Mouse (Mus musculus) CH12F3 (cell line): ENCODE results near the gene Gmpr.

Experiments
- in situ Hi-C: fragments of 300-500 bp; cut with MboI; formaldehyde crosslinking; loops from 2 replicates; pipeline ENCODE4 v1.14.3; 2020; ENCODE audit warnings: low sequenced_read_pairs

The Gmpr gene

DNA sequence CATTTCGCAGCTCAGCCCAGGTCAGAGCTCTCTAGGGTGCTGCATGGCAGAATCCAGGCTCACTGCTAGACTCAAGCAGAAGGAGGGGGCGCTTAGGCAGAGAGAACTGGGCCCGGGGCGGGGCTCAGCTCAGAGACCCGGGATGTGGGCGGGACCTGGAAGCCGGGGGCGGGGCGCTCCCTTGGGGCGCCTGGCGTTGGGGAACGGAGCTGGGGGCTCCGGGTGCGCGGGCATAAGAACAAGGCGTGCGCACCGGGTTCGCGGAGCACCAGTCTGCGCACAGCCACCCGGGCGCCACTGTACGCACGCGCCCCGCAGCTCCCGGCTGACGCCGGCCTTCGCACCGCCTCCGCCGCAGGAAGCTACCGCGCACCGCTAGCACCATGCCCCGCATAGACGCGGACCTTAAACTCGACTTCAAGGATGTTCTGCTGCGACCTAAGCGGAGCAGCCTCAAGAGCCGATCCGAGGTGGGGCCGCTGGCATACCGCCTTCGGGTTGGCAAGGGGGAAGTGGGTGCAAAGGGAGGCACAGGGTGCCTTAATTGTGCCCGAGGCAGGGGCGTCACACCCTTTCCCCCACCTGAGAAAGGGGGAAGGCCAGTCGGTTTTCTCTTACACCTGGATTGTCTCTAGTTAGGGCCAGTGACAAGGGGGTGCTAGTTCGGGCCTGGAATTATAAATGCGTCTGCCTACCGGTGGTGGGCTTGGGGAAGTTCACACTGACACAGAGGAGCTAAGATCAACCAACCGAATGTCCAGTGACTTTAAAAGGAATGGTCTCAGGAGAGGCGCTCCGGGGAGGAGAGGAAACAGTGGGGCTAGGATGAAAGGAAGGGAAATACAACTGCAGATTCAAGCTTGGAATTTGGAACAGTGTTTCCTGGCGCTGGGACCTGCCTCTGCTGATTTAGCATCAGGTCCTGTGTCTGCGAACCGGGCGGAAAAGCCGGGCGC, at the start of gene Gmpr:
Gene Gmpr, plus strand, starts transcription at position 171 of the 956 bp plus-strand sequence.
- in situ Hi-C loops: no loop called here

DNA sequence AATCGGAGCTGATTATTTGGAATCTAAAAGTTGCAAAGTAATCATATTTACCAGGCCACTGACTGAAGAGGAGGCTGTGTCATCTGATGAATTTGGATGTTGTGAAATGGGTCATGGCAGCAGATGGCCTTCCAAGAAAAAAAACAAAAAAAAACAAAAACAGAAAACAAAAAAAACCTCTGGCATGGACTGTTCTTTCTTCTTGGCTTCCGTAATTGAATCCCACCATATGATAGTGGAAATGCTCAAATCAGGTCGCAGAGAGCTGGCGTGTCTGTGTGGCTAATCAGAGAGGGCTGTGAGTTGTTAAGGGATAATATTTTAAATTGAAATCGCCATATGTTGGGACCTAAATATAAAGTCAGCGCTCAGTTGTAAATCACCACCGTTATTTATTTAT, 49.8 kb upstream of the Gmpr start:
- in situ Hi-C loops: no loop called here

DNA sequence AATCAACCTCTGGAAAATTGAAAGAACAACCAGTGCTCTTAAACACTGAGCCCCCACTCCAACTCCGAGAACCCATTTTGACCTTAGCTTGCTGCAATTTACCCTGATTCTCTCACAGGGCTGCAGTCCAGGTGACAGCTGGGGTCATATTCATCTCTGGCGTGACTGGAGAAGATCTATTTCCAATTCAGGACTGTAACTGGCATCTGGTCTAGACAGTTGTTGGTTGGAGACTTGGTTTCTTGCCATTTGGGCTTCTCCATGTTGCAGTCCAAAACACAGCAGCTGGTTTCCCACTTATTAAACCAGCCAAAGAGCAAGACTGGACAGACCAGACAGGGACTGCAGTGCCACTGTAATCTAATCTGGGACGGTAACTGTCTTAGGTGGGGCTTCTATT, 47.1 kb upstream of the Gmpr start:
- in situ Hi-C loops: no loop called here

DNA sequence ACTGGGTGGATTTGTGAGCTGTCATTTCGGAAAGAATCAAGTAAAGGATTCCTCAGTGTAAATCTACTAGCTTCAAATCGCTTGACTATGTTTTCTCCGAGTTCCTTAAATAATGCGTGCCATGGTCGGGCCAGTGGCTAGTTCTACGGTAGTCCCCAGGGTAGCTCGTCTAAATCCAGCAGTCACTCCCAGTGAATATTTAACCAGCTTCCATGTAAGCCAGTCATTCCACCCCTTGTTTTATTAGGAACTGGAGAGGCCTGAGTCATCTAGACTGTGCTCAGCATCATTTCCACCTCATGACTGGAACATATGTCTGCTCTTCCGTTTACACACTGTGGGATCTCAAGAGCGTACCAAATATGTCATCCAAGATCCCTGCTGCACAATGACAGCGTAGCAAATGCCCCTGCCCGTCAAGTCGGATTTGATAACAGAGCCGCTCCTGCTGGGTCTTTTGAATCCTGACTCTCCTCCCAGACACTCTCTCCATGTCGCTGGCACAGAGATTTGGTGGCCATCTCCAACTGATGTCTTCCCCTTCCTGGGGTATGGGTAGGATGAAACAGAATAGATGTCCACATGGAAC, 45.8 kb upstream of the Gmpr start:
- in situ Hi-C loops: no loop called here

DNA sequence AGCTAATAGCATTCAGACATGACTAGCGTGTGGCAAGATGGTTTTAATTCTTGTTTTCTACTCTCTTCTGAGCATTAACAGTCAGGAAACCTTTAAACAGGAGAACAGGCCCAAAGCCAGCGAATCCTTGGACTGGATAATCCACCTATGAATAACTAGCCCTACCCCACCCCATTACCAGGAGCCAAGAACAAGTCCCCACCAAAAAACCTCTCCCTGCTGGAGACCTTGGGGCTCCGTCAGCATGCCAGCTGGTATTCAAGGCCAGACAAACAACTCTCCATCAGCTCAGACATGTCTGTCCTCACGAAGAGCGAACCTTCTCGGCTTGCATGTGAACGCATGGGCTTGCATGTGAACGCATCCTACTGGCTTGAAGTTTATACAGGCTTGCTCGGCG, 41.6 kb upstream of the Gmpr start:
- in situ Hi-C loops: no loop called here

DNA sequence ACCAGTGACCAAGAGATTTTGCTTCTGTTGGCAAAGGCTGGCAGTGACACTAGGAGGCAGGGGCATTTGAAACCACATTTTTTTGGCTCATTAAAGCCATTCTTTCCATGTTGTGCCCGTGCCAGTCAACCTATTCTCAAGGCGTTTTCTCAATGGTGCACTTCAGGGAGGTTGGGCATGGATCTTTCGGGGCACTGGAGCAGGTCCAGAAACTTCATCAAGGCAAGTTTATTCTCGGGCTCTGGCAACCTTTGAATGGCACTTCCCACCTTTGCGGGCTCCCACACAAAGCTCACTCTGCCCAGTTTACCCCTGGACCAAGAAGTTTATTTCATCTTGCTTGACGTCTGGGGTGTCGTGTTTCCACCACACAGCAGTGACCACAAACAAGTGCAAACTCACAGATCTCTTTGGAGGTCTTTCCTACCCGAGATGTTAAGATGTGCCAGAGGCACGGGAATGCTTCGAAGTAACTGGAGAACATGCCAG, 41.2 kb upstream of the Gmpr start:
- in situ Hi-C loops: no loop called here

DNA sequence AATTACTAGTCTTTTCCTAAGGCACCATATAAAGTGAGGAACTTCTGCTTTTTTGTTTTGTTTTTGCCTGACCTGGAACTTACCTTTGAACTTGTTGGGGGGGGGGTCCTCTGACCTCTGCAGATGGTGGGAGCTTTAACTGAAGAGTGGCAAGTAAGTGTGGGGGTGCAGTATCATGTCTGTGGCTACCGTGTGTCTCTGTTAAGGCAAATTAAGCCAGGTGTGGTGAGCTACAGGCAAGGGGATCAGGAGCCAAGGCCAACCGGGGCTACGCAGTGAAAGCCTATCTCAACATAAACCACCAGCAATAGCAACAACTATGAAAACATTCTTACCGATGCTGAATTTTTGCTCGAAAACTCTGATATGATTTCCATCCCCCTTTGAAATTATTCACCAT, 38.5 kb upstream of the Gmpr start:
- in situ Hi-C loops: no loop called here

DNA sequence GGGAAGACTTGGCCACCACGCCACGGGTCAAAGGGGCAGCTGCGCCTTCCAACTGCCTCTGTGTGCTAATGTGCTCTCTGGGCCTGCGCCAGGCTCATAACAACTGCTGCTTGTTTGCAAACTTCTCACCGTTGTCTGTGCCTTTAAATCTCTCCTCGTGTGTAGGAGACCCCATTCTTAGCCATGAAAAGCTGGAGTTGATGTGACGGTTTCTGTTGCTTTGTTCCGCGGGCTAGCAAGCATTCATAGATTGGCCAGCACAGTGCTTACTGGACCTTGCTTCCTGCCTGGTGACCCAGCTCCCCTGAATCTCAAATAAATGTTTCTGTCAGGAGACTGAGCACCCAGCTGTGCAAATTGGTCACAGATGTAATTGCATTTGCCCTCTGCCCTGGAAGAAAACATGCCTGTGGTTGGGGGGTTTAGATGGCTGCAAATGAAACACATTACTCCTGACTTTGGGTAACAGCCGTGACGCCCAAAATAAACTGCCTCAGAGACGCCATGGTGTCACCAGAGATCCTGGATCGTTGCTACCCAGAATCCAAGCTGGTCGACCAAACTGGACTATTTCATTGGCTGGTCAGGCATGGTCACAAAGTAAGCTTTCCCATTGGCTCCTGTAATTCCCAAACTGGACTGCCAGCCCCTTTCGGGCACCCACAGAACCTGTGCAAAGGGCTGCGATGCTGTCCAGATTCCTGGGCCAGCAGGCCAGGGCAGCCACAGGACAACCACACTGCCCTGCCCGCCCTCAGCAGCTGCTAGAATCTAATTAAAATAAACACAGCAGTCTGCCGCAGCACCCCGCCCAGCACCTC, 37.6 kb upstream of the Gmpr start:
- in situ Hi-C loops: no loop called here

DNA sequence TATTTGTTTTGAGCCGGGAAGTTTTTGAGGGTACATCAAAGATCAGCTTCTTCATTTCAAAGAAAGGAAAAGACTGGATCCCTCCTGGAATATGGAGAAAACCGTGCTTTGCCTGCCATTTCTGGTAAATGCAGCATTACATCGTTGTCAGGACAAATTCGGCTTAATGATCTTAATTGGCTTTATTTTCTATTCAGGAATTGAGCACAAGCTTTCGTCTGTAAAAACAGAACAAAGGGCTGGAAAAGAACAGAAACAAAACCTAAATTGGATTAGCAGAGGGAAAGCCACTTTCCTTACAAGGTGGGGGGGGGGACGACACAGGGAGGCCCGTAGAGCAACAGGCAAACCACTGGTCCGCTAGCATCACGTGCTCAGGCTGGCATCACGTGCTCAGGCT, 33.9 kb upstream of the Gmpr start:
- in situ Hi-C loops: no loop called here

DNA sequence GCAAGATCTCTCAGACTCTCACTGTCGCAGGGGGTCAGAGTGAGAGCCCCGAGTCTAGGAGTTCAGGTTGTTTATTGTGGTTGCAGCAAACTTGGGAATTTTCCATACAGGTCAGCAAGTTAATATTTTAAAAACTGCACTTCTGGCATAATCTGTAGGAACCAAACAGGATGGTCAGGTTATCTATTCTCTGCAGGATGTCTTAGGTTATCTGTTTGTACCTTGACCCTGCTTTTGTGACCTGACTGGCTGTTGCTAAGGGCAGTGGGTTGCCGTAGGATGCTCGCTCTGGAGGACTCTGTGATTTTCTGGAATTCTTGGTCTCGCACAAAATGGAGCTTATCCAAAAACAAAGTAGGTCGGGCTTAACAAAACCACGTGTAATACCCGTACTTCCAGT, 31.9 kb upstream of the Gmpr start:
- in situ Hi-C loops: no loop called here

DNA sequence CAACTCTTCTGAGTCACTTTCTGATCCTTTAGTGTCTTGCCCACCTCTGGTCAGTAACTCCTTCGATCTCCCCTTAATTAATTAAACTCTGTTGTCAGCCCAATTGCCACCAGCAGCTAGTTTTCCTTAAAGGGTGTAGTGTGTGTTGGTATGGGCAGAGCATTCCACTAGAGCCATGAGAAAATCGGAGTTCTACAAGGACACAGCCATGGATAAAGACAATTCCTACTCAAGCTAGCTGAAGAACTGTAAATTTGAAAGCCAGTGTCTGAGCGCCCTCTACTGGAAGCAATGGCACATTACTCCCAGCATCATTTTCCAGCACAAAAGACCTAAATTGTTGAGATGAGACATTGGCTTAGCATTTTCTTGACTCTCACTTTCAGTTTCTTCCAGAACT, 30.1 kb upstream of the Gmpr start:
- in situ Hi-C loops: no loop called here

DNA sequence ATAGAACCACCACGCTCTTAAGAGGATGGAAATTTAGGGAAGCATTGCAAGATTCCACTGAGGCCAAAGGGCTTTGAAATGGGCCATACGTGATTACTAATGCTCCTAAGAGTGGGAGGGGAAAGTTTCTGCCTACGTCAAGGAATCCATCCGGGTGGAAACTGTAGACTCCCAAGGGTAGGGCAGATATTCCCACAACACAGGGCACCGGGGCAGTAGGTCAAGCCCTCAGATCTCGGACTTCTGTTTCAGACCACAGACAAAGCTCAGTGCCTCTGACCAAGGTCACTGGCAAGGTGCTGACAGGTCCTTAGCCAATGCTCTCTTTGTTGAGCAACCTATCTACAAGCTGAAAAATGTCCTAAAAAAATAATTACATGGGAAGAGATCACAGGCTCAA, 27.3 kb upstream of the Gmpr start:
- in situ Hi-C loops: loop anchor here (5.0 kb wide), 1 partner anchor 448 kb away; no protein-coding TSS in a partner anchor

DNA sequence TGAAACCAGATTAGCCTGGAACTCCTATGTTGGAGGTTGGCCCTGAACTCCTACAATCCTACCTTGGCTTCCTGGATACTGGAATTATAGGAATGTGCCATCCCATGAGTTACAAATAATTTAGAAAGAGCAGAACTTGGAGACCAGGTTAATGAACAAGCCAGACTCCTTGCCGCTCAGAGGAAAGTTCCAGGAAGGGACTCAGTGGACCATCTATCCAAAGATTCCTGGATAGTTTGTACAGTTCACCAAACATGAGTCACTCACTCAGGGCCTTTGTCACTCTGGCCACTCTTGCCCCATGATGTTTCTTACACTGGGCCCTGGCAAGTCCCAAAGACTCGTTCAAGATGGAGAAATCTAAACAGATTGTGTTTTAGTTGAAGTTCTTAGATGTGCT, 24.0 kb upstream of the Gmpr start:
- in situ Hi-C loops: loop anchor here (5.0 kb wide), 1 partner anchor 451 kb away; no protein-coding TSS in a partner anchor

DNA sequence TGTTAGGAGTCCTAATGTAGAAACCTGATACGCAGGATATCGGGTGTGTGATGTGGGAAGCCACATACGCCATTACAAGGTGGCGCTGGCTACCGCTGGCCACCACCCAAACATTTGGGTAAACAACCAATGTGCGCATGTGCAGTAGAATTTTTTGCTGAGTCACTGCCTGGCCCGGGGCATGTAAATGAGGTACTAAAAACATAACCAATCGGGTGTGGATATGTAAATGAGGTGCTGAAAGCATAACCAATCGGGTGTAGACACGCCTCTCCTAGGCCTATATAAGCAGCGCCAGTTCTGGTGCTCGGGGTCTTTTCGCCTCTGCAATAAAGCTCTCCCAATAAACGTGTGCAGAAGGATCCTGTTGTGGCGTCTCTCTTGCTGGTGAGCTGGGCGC, 23.3 kb upstream of the Gmpr start:
- in situ Hi-C loops: loop anchor here (5.0 kb wide), 1 partner anchor 452 kb away; no protein-coding TSS in a partner anchor

DNA sequence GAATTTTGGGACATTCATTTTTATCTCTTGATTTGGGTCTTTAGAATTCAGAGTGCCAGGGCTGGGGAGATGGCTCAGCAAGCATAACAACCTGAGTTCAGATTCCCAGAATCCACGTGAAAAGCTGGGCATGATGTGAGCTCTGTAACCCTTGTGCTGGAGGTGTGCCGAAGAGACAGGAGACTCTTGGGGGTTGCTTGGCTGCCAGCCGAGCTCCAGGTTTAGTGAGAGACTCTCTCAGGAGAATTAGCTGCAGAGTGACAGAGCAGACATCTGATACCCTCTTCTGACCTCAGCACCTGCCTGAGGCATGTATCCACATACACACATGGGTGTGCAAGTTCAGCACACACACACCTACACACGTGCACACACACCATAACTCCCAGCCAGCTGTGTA, 21.6 kb upstream of the Gmpr start:
- in situ Hi-C loops: no loop called here

DNA sequence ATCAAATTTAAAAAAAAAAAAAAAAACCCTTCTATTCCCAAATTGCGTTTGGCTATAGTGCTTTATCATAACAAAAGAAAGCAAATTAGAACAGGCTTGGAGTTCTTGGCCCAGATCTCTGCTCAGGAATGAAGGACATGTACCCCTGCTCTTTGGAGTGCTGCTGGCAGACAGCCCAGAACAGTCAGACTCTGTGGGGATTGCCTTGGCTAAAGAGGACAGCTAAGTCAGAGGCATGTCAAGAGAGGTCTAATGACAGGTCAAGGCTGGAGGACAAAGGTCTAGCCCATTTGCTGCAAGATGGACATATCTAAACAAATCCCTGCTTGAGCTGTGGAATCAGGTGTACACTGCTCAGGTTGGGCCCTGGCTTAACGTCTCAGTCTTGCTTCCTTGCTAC, 20.6 kb upstream of the Gmpr start:
- in situ Hi-C loops: no loop called here

DNA sequence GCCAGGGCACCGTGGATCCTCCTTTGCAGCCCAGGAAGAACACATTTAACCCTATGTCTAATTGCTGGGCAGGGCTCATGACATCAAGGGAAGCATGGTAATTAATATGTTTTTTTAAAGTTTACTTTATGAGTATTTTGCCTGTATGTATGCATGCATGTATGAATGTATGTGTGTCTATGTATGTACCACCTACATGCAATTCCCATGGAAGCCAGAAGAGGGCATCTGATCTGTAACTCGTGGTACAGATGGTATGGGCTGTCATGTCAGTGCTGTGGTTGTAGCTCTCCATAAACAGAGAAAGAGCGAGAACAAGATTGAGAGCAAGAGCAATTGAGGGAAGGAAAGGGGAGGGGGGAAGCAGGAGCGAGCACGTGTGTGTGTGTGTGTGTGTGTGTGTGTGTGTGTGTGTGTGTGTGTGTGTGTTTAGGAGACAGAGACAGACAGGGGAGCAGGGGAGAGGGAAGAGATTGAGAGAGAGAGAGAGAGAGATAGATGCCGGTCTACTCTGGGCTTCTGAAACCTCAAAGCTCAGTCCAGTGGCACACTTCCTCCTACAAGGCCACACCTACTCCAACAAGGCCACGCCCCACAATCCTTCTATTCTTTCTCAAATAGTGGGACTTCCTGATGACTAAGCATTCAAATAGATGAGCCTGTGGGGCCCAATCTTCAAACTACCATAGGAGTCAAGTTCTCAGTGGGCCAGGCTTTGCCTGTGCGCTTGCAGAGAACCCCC, 15.1 kb upstream of the Gmpr start:
- in situ Hi-C loops: no loop called here

DNA sequence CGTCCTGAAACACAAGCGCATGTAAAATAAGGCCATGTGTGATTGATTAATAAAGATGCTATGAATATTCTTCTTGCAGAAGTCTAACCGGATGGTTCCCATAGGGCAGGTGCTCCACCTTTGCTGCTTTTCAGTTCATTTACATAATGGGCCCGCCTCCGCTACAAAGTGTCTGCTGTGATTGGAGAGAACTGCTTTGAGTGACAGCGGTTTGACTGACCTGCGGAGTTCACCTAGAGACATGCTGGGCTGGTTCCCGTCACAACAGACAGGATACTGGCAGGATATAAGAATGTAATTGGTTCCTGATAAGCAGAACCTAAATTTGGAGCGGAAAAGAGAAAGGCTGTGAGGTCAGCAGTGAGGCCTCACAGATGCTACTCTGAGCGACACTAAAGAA, 13.4 kb upstream of the Gmpr start:
- in situ Hi-C loops: no loop called here

DNA sequence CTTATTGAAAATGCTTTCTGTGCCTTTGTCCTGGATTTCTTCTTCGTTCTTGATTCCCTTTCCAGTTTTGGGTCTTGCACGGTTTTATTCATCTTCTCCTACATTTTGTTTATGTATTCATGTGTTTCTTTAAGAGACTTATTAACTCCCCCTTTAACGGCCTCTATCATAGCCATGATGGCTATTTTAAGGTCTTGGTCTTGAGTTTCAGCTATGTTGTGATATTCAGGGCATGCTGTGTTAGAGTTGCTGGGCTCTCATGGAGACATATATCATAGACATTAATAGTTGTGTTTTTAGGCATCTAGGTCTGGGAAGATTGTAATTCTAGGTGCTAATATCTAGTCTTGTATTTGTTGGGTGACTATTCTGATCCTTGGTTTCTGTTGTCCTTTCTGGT, 8.6 kb upstream of the Gmpr start:
- in situ Hi-C loops: no loop called here

DNA sequence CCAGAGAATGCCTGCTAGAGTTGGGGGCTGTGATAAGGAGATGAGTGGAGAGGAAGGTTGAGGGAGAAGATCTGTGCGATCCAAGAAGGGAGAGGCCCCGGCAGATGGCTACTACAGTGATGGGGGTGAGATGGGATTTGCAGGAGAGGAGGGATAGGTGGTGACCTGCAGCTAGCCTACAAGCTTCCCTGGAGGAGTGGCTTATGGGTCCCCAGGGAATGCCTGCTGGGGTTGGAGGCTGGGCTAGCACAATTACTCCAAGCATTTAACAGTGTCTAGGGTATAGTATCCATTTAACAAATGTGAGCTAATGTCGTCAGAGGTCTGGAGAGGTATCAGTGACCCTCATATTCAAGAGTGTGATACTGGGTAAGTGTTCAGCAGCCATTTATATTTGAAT, 7.9 kb upstream of the Gmpr start:
- in situ Hi-C loops: no loop called here

DNA sequence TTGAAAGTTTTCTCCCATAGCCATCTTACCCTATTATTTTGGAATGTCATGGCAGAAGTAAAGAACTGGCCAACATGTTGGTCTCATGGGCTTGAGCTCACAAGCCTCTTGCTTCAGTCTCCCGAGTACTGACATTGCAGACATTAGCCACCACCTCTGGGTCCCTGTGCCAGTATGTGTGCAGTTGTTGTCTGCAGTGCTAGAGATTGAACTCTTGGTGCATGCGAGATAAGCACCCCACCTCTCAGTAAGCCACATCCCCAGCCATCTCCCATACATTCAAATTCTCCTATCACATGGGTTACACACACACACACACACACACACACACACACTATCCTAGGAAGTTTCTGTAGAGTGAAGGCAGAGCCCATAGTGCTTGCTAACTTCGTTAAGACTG, 7.3 kb upstream of the Gmpr start:
- in situ Hi-C loops: no loop called here
